Comparison of ENCODE assay signal across 28 mouse cellular contexts in genomic region chr15:12807088-12807487, GRCm38 (mm10).
"Had no signal": no experiment of that assay in that cellular context is flagged by ENCODE, and none has a peak within 500 bp of the region (broad histone marks: within the 10 kb centered on the region; RNA-seq: fewer than 3 reads in every experiment).

No protein-coding gene starts in this region.

- DNase-seq: cerebellum, adult 18-20 months; cerebellum, adult 2 months; cerebellum, adult 8-10 months; cerebellum, adult 9-10 months; cerebellum, adult 9-11 months; cerebellum, postnatal 10 days; cerebellum, postnatal 14 days; cerebellum, postnatal 25 days; cerebellum, postnatal 36 days; embryo, embryonic 11 days; forebrain, postnatal 0 days; gastrocnemius, adult 2 months; gastrocnemius, postnatal 10 days; gastrocnemius, postnatal 14 days; gastrocnemius, postnatal 25 days; gastrocnemius, postnatal 36 days; heart, adult 18-20 months had no signal

- ATAC-seq: forebrain, embryonic 13.5 days; forebrain, embryonic 14.5 days; forebrain, embryonic 15.5 days; forebrain, embryonic 16.5 days; forebrain, postnatal 0 days had no signal

- H3K4me2 ChIP-seq: embryonic facial prominence, embryonic 12.5 days; embryonic facial prominence, embryonic 13.5 days; embryonic facial prominence, embryonic 15.5 days; forebrain, embryonic 12.5 days; forebrain, embryonic 13.5 days; forebrain, embryonic 15.5 days had no signal

- H3K27ac ChIP-seq: embryonic facial prominence, embryonic 10.5 days; embryonic facial prominence, embryonic 12.5 days; embryonic facial prominence, embryonic 13.5 days; embryonic facial prominence, embryonic 15.5 days; forebrain, embryonic 10.5 days; forebrain, embryonic 12.5 days; forebrain, embryonic 13.5 days; forebrain, embryonic 15.5 days; gastrocnemius, adult 2 months had no signal

- H3K9me3 ChIP-seq: embryonic facial prominence, embryonic 10.5 days; embryonic facial prominence, embryonic 12.5 days; embryonic facial prominence, embryonic 13.5 days; embryonic facial prominence, embryonic 15.5 days; forebrain, embryonic 10.5 days; forebrain, embryonic 12.5 days; forebrain, embryonic 13.5 days; forebrain, embryonic 15.5 days had no signal

- H3K27me3 ChIP-seq: embryonic facial prominence, embryonic 12.5 days; embryonic facial prominence, embryonic 13.5 days; embryonic facial prominence, embryonic 15.5 days; forebrain, embryonic 12.5 days; forebrain, embryonic 13.5 days; forebrain, embryonic 15.5 days had no signal

- H3K4me3 ChIP-seq: embryonic facial prominence, embryonic 10.5 days; embryonic facial prominence, embryonic 12.5 days; embryonic facial prominence, embryonic 13.5 days; embryonic facial prominence, embryonic 15.5 days; erythroblast, embryonic 14.5 days; forebrain, embryonic 10.5 days; forebrain, embryonic 12.5 days; forebrain, embryonic 13.5 days; forebrain, embryonic 15.5 days; gastrocnemius, adult 2 months had no signal

- H3K9ac ChIP-seq: embryonic facial prominence, embryonic 12.5 days; embryonic facial prominence, embryonic 13.5 days; embryonic facial prominence, embryonic 15.5 days; forebrain, embryonic 12.5 days; forebrain, embryonic 13.5 days; forebrain, embryonic 15.5 days; forebrain, postnatal 0 days had no signal

- H3K4me1 ChIP-seq: embryonic facial prominence, embryonic 10.5 days; embryonic facial prominence, embryonic 12.5 days; embryonic facial prominence, embryonic 13.5 days; embryonic facial prominence, embryonic 15.5 days; forebrain, embryonic 10.5 days; forebrain, embryonic 12.5 days; forebrain, embryonic 13.5 days; forebrain, embryonic 15.5 days had no signal
